Mouse (Mus musculus) hindbrain, embryonic 12.5 days (tissue): ENCODE results near the gene Hddc2. TPM values are rescaled to one million over a fixed set of nuclear protein-coding genes. Genes with fewer than 3 reads are reported as not detected.
"Not testable (repeated sequence)": the region's sequence is repeated elsewhere in the genome, so short reads cannot be mapped to it uniquely, and the experiment has no call there.

ENCODE experiments used
- ATAC-seq: fragments of 200-750 bp; cut with Nextera tagmentation; 2 replicates; pipeline ENCODE4 v1.8.0; 2017; ENCODE audit warnings: moderate TSS enrichment; ENCODE audit not compliant: low FRiP score
- H3K27ac ChIP-seq: fragments of 300-500 bp; sonication (generic); 2 replicates; pipeline ENCODE4 v1.5.1; 2016; ENCODE audit warnings: mild to moderate bottlenecking
- H3K27me3 ChIP-seq: fragments of 300-500 bp; sonication (generic); 2 replicates; pipeline ENCODE4 v1.6.1; 2016; ENCODE audit warnings: mild to moderate bottlenecking
- H3K36me3 ChIP-seq: fragments of 300-500 bp; sonication (generic); 2 replicates; pipeline ENCODE4 v1.6.1; 2016; ENCODE audit warnings: mild to moderate bottlenecking
- H3K4me1 ChIP-seq: fragments of 300-500 bp; sonication (generic); 2 replicates; pipeline ENCODE4 v1.6.1; 2016
- H3K4me2 ChIP-seq: fragments of 300-500 bp; sonication (generic); replicated peaks from 2 replicates; pipeline ENCODE4 v1.6.1; 2016; ENCODE audit warnings: mild to moderate bottlenecking
- H3K4me3 ChIP-seq: fragments of 300-500 bp; sonication (generic); 2 replicates; pipeline ENCODE4 v1.5.1; 2016; ENCODE audit warnings: mild to moderate bottlenecking
- H3K9ac ChIP-seq: fragments of 300-500 bp; sonication (generic); 2 replicates; pipeline ENCODE4 v1.6.1; 2016; ENCODE audit warnings: mild to moderate bottlenecking, moderate library complexity
- H3K9me3 ChIP-seq: fragments of 300-500 bp; sonication (generic); replicated peaks from 2 replicates; pipeline ENCODE4 v1.6.1; 2016; ENCODE audit warnings: mild to moderate bottlenecking
- WGBS: fragments of 180-500 bp; shearing (Covaris S2); methylation state at CpG from one replicate; pipeline ENCODE4 v1.1.7; 2016; 5-methylcytosine and 5-hydroxymethylcytosine counted together
- polyA plus RNA-seq: library from polyadenylated mRNA; unstranded; fragments of >200 nt; fragmentation: Nextera tagmentation; extraction: Ambion mirVana; gene quantifications from 2 replicates; pipeline ENCODE4 v1.2.1, GENCODE M21; 2016

Hddc2 gene
- polyA plus RNA-seq, 1 experiment from 2014 or later: 51.3 TPM

DNA sequence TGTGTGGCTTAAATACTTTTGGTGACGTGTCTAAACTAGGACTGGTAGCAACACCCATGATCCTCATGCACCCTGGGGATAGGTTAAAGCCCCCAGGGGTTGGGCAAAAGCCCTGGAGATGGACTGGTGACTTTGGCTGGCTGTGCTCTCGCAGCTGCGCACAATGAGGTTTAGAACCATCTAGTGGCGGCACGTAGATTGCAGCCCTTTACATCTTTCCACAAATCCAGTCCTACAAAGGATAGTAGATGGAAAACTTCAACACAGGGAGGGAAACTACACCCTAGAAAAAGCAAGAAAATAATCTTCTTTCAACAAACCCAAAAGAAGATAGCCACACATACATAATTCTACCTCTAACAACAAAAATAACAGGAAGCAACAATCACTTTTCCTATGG lies 57.0 kb downstream of the Hddc2 start:
- not testable (repeated sequence) for ATAC-seq, H3K4me3 ChIP-seq, H3K27ac ChIP-seq, H3K9me3 ChIP-seq, H3K36me3 ChIP-seq, H3K4me1 ChIP-seq, H3K27me3 ChIP-seq, H3K4me2 ChIP-seq, H3K9ac ChIP-seq
- 13% methylated on average over 4 of the region's 5 CpGs for WGBS

Other genes starting within 250 kb of the Hddc2 start
- gene Tpd52l1, start 132.6 kb downstream of the Hddc2 start, polyA plus RNA-seq: 40.4 and 43.3 TPM in 2 replicates